In genomic region chr7:3191971-3192498, GRCm38 (mm10) we compare ENCODE assay signal across 26 mouse cellular contexts. TPM values are rescaled to one million over a fixed set of nuclear protein-coding genes. Genes with fewer than 3 reads are reported as not detected.
"Had no signal": no experiment of that assay in that cellular context is flagged by ENCODE, and none has a peak within 500 bp of the region (broad histone marks: within the 10 kb centered on the region; RNA-seq: fewer than 3 reads in every experiment).

No protein-coding gene starts in this region.

- DNase-seq: gastrocnemius, postnatal 14 days; gastrocnemius, postnatal 36 days; heart, adult 11 months; heart, adult 2 months; heart, postnatal 14 days; heart, postnatal 36 days; kidney, adult 11 months; kidney, adult 2 months; kidney, adult 9 months; kidney, postnatal 14 days; kidney, postnatal 36 days; layer of hippocampus, adult 9-11 months; layer of hippocampus, postnatal 36 days; liver; liver, embryonic 13.5 days had no signal

RNA-seq across cellular contexts. Expression of gene AU018091, which starts 23.0 kb away (rescaled TPM):
- total RNA-seq: gastrocnemius, adult 18-20 months; gastrocnemius, adult 8-10 months; gastrocnemius, postnatal 14 days; gastrocnemius, postnatal 36 days; heart, adult 2 months; heart, postnatal 14 days; heart, postnatal 36 days; hematopoietic stem cell, adult 5-6 weeks; hindbrain, postnatal 0 days; layer of hippocampus, adult 18-20 months; layer of hippocampus, adult 8-10 months; layer of hippocampus, postnatal 14 days; layer of hippocampus, postnatal 36 days; left cerebral cortex, adult 18-20 months; left cerebral cortex, adult 8-10 months; left cerebral cortex, postnatal 10 days; left cerebral cortex, postnatal 36 days had no signal

RNA-seq across cellular contexts. Expression of gene Nlrp12, which starts 57.5 kb away (rescaled TPM):
- total RNA-seq: gastrocnemius, adult 18-20 months; gastrocnemius, adult 8-10 months; gastrocnemius, postnatal 14 days; gastrocnemius, postnatal 36 days; heart, postnatal 14 days; heart, postnatal 36 days; left cerebral cortex, adult 18-20 months; left cerebral cortex, adult 8-10 months; left cerebral cortex, postnatal 36 days had no signal
